Mouse (Mus musculus) mammary gland, adult 2 months (tissue): Measurements from ENCODE around the gene Pla2g2e. TPM values are rescaled to one million over a fixed set of nuclear protein-coding genes. Genes with fewer than 3 reads are reported as not detected.

Experiments
- polyA plus RNA-seq: library from polyadenylated mRNA; depleted of rRNA; stranded (reverse); fragments of >200 nt; gene quantifications from 2 replicates; pipeline ENCODE4 v1.2.3, GENCODE M21; 2012; ENCODE audit warnings: low replicate concordance; rRNA removed

Pla2g2e gene
- 3.1 and 3.3 TPM in 2 replicates for polyA plus RNA-seq

DNA sequence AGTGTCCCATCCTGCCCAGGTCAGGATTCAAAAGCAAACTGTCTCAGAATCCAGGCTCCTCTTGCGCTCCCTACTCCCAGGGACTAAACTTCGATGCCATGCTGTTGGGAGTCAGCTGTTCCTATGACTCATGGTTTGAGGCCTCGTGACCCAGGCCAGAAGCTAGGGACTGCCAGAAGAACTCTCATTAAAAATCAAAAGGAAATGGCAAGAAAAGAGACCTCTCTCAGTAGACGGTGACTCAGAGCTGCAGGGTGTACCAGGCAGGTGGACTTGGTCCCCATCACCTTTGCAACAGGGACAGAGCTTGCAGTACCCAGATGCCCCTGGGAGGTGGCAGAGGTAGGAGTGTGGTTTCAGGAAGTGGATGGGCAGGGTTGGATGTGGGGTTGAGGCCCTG lies at the start of gene Pla2g2e:
Gene Pla2g2e, plus strand, starts transcription at position 212 of the 400 bp plus-strand sequence.

DNA sequence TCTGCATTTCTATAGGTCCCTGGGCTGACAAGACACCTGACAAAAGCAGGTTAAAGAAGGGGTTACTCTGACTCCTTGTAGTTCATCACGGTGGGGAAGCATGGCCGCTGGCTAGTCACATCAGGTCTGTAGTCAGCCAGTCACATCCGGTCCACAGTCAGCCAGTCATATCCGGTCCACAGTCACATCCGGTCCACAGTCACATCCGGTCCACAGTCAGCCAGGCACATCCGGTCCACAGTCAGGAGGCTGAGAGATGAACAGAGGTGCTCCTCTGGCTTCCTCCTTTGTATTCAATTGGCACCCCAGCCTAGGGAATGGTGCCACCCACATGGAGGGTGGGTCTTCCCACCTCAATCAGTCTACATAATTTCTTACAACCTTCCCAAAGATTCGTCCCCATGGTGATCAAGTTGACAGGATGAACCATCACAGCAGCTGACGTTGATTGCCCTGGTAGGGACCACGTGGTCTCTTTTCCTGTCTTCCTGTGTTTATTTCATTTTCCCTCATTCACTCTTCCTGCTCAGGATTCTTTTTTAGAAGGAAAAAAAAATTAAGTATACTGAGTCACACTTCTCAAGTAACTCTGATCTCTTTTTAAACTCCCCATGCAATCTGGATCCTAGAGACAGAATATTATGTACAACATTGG lies 14.3 kb upstream of the Pla2g2e start, which contains the start of gene Pla2g5:
Gene Pla2g5, minus strand, starts transcription at position 139 of the 655 bp plus-strand sequence.

DNA sequence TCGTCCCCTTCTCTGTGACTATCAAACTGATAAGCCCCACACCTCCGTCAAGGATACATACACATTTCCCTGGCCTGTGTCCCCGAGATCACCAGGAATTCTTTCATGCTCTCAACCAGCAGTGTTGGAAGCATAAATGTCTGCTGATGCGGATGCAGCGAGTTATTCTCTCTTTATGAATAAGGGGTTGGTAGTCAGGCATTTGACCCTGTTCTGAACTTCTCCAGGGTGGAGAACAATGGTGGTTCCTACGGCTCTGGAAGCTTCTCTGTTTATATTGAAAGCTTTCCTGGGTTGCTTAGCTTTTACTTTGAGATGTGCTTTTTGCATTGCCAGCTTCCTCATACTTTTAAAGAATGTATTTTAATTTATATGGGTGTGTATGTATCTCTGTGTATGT lies 3.9 kb upstream of the Pla2g2e start, which contains the start of gene Gm13030:
Gene Gm13030, minus strand, starts transcription at position 101 of the 400 bp plus-strand sequence.

DNA sequence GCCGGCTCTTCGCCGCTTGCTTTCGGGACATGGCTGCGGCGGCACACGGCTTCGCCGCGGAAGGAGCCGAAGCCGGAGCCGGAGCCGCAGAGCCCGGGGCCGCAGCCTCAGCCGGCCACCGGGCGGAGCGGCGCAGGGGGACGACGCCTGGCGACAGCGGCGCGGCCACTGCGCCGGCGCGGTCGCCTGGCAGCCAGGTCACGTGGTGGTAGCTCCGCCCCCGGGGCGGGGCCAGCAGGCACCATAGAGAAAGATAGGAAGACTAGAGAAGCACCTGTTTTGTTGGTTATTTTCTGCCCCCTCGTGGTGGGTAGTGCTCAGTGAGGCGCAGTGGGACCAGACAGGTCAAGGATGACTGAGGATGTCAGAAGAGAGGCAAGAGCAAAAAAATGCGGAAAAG lies 36.1 kb downstream of the Pla2g2e start, which contains the start of gene Otud3:
Gene Otud3, minus strand, starts transcription at position 149 of the 400 bp plus-strand sequence.

Other genes starting within 250 kb of the Pla2g2e start
- not detected in 2 replicates for gene Vwa5b1, start 242.1 kb upstream of the Pla2g2e start, polyA plus RNA-seq
- gene Pla2g2c, start 153.2 kb upstream of the Pla2g2e start, polyA plus RNA-seq = not detected in 2 replicates
- gene Ubxn10, start 140.8 kb upstream of the Pla2g2e start, polyA plus RNA-seq = 0.56 and 0.65 TPM in 2 replicates
- 0.14 and 6.7 TPM in 2 replicates for gene Pla2g2f, start 120.3 kb upstream of the Pla2g2e start, polyA plus RNA-seq
- 40.9 and 63.8 TPM in 2 replicates for gene Pla2g2d, start 102.2 kb upstream of the Pla2g2e start, polyA plus RNA-seq
- gene Pla2g5, start 14.5 kb upstream of the Pla2g2e start, polyA plus RNA-seq = 4.8 and 5.6 TPM in 2 replicates
- gene Gm13030, start 4.0 kb upstream of the Pla2g2e start, polyA plus RNA-seq = not detected in 2 replicates
- gene Otud3, start 36.0 kb downstream of the Pla2g2e start, polyA plus RNA-seq = 5.3 and 6.0 TPM in 2 replicates
- gene Rnf186, start 89.2 kb downstream of the Pla2g2e start, polyA plus RNA-seq = 0.14 and 0.20 TPM in 2 replicates
- gene Tmco4, start 94.9 kb downstream of the Pla2g2e start, polyA plus RNA-seq = 18.7 and 24.4 TPM in 2 replicates
- 0.09 and 0.13 TPM in 2 replicates for gene Htr6, start 197.6 kb downstream of the Pla2g2e start, polyA plus RNA-seq
- gene Nbl1, start 215.1 kb downstream of the Pla2g2e start, polyA plus RNA-seq = 105 and 191 TPM in 2 replicates